Mouse (Mus musculus): ENCODE measurements at regions not wholly inside any gene's neighbourhood (a gene's known extent, or its start where the extent isn't known, plus 50 kb on each side); places are given as distances from the start of the nearest gene placed in this dataset.
A peak's percentile ranks its signal among the peaks of the same experiment; 100 is the strongest.
"Not testable (repeated sequence)": the region's sequence is repeated elsewhere in the genome, so short reads cannot be mapped to it uniquely, and the experiment has no call there.

- not testable (repeated sequence) for DNase-seq (ENCODE audit: low read depth, low spot score)
These were observed 335.6 kb downstream of the Gm11232 start for GRCm38 (mm10) chr4:71422121-71422520.

- no peak for DNase-seq (ENCODE audit: low read depth, low spot score)
These were observed 347.9 kb downstream of the Gm11232 start for GRCm38 (mm10) chr4:71409867-71410266.

GRCm38 (mm10) chr4:71390444-71390843 is 367.3 kb downstream of the Gm11232 start:
- no peak for DNase-seq (ENCODE audit: low read depth, low spot score)

- no peak for DNase-seq (ENCODE audit: low read depth, low spot score)
These were observed 388.5 kb downstream of the Gm11232 start for GRCm38 (mm10) chr4:71369276-71369675.

GRCm38 (mm10) chr4:71363761-71364160 is 394.0 kb downstream of the Gm11232 start:
- no peak for DNase-seq (ENCODE audit: low read depth, low spot score)

GRCm38 (mm10) chr4:71357626-71358025 is 400.1 kb downstream of the Gm11232 start:
- DNase-seq (ENCODE audit: low read depth, low spot score) = no peak

- DNase-seq (ENCODE audit: low read depth, low spot score) = no peak
These were observed 401.1 kb downstream of the Gm11232 start for GRCm38 (mm10) chr4:71356714-71357113.

- no peak for DNase-seq (ENCODE audit: low read depth, low spot score)
These were observed 401.5 kb downstream of the Gm11232 start for GRCm38 (mm10) chr4:71356310-71356709.

GRCm38 (mm10) chr4:71351880-71352279 is 405.9 kb downstream of the Gm11232 start:
- no peak for DNase-seq (ENCODE audit: low read depth, low spot score)

GRCm38 (mm10) chr4:71343068-71343467 is 414.7 kb downstream of the Gm11232 start:
- DNase-seq (ENCODE audit: low read depth, low spot score) = no peak

- DNase-seq (ENCODE audit: low read depth, low spot score) = no peak
These were observed 419.2 kb downstream of the Gm11232 start for GRCm38 (mm10) chr4:71338582-71338981.

GRCm38 (mm10) chr4:71332672-71333071 is 425.1 kb downstream of the Gm11232 start:
- no peak for DNase-seq (ENCODE audit: low read depth, low spot score)

- peak; percentile 7 for DNase-seq (ENCODE audit: low read depth, low spot score)
These were observed 425.7 kb downstream of the Gm11232 start for GRCm38 (mm10) chr4:71332018-71332417.

GRCm38 (mm10) chr4:71316605-71317004 is 441.2 kb downstream of the Gm11232 start:
- DNase-seq (ENCODE audit: low read depth, low spot score) = no peak

- no peak for DNase-seq (ENCODE audit: low read depth, low spot score)
These were observed 450.6 kb downstream of the Gm11232 start for GRCm38 (mm10) chr4:71307176-71307612.

GRCm38 (mm10) chr4:71306690-71307089 is 451.1 kb downstream of the Gm11232 start:
- DNase-seq (ENCODE audit: low read depth, low spot score) = no peak

- not testable (repeated sequence) for DNase-seq (ENCODE audit: low read depth, low spot score)
These were observed 462.0 kb downstream of the Gm11232 start for GRCm38 (mm10) chr4:71295716-71296115.

GRCm38 (mm10) chr4:71291741-71292149 is 466.0 kb downstream of the Gm11232 start:
- DNase-seq (ENCODE audit: low read depth, low spot score) = no peak

GRCm38 (mm10) chr4:71291111-71291740 is 466.5 kb downstream of the Gm11232 start:
- DNase-seq (ENCODE audit: low read depth, low spot score) = not testable (repeated sequence)

GRCm38 (mm10) chr4:71283147-71283546 is 474.6 kb downstream of the Gm11232 start:
- no peak for DNase-seq (ENCODE audit: low read depth, low spot score)

GRCm38 (mm10) chr4:71279710-71280109 is 478.1 kb downstream of the Gm11232 start:
- DNase-seq (ENCODE audit: low read depth, low spot score) = no peak

- no peak for DNase-seq (ENCODE audit: low read depth, low spot score)
These were observed 497.9 kb downstream of the Gm11232 start for GRCm38 (mm10) chr4:71259897-71260296.

GRCm38 (mm10) chr4:71230497-71230872 is 527.3 kb downstream of the Gm11232 start:
- DNase-seq (ENCODE audit: low read depth, low spot score) = peak; percentile 2
